Mouse (Mus musculus): ENCODE data around the gene Rbbp4.

The Rbbp4 gene

GRCm38 (mm10) chr4:129295188-129295587, 40.0 kb downstream of the Rbbp4 start:
- in situ Hi-C loops (cut with MboI, MseI) = no loop called here

- in situ Hi-C loops (cut with MboI, MseI) = no loop called here
Measured at GRCm38 (mm10) chr4:129293702-129294101, 41.5 kb downstream of the Rbbp4 start.

- in situ Hi-C loops (cut with MboI, MseI) = no loop called here
Measured at GRCm38 (mm10) chr4:129292831-129293230, 42.3 kb downstream of the Rbbp4 start.

- in situ Hi-C loops (cut with MboI, MseI) = no loop called here
Measured at GRCm38 (mm10) chr4:129289671-129290070, 45.5 kb downstream of the Rbbp4 start.

- in situ Hi-C loops (cut with MboI, MseI) = no loop called here
Measured at GRCm38 (mm10) chr4:129288067-129288466, 47.1 kb downstream of the Rbbp4 start.

- in situ Hi-C loops (cut with MboI, MseI) = no loop called here
Measured at GRCm38 (mm10) chr4:129287472-129287981, 47.6 kb downstream of the Rbbp4 start, which contains the start of gene Sync. Gene Sync, plus strand, starts transcription at chr4:129287617.

GRCm38 (mm10) chr4:129286683-129287471, 48.3 kb downstream of the Rbbp4 start:
- in situ Hi-C loops (cut with MboI, MseI) = no loop called here

- in situ Hi-C loops (cut with MboI, MseI) = no loop called here
Measured at GRCm38 (mm10) chr4:129286001-129286682, 49.0 kb downstream of the Rbbp4 start.

- in situ Hi-C loops (cut with MboI, MseI) = no loop called here
Measured at GRCm38 (mm10) chr4:129284685-129285084, 50.5 kb downstream of the Rbbp4 start.

- in situ Hi-C loops (cut with MboI, MseI) = no loop called here
Measured at GRCm38 (mm10) chr4:129283226-129283625, 51.9 kb downstream of the Rbbp4 start.

GRCm38 (mm10) chr4:129282786-129283185, 52.4 kb downstream of the Rbbp4 start:
- in situ Hi-C loops (cut with MboI, MseI) = no loop called here

GRCm38 (mm10) chr4:129276453-129276865, 58.7 kb downstream of the Rbbp4 start:
- in situ Hi-C loops (cut with MboI, MseI) = loop anchor here (5.0 kb wide), 2 partner anchors 39 to 64 kb away; no protein-coding TSS in a partner anchor

- in situ Hi-C loops (cut with MboI, MseI) = no loop called here
Measured at GRCm38 (mm10) chr4:129272756-129273046, 62.5 kb downstream of the Rbbp4 start.

GRCm38 (mm10) chr4:129271991-129272755, 63.0 kb downstream of the Rbbp4 start:
- in situ Hi-C loops (cut with MboI, MseI) = no loop called here

- in situ Hi-C loops (cut with MboI, MseI) = no loop called here
Measured at GRCm38 (mm10) chr4:129268698-129269097, 66.5 kb downstream of the Rbbp4 start.

- in situ Hi-C loops (cut with MboI, MseI) = no loop called here
Measured at GRCm38 (mm10) chr4:129266821-129267220, 68.3 kb downstream of the Rbbp4 start.

- in situ Hi-C loops (cut with MboI, MseI) = no loop called here
Measured at GRCm38 (mm10) chr4:129266191-129266590, 69.0 kb downstream of the Rbbp4 start.

- in situ Hi-C loops (cut with MboI, MseI) = no loop called here
Measured at GRCm38 (mm10) chr4:129263225-129264021, 71.7 kb downstream of the Rbbp4 start.

GRCm38 (mm10) chr4:129261196-129261595, 74.0 kb downstream of the Rbbp4 start, which contains the start of gene C77080:
Gene C77080, minus strand, starts transcription at chr4:129261404.
- in situ Hi-C loops (cut with MboI, MseI) = no loop called here

GRCm38 (mm10) chr4:129260678-129261077, 74.5 kb downstream of the Rbbp4 start:
- in situ Hi-C loops (cut with MboI, MseI) = no loop called here

GRCm38 (mm10) chr4:129259101-129259500, 76.1 kb downstream of the Rbbp4 start:
- in situ Hi-C loops (cut with MboI, MseI) = no loop called here
